Mouse (Mus musculus) spleen, postnatal 4 days (tissue): ENCODE data around the gene Creb5.

Experiments
- DNase-seq, 2 experiments: peaks; one replicate each; pipeline ENCODE4 v3.0.0; 2022; ENCODE audit warnings: low spot score in 2 of 2

Creb5 gene

DNA sequence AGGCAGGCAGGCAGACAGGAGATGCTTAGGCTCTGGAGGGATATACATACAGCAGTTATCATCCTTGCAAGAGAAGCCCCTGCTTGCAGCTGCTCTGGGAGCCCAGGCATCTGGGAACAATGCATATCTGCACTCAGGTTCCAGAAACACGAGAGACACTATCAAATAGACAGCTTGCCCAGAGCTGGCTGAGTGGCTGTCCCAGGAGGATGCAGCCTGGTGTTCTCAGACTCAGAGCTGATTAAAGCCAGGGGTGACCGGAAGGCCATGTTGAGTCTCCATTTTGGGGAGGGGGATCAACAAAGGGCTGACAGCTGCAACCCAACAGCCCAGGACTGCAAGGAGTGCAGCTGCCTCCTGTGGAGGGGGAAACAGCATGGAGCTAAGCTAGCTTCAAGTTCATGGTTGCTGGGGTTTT, 258.4 kb downstream of the Creb5 start:
- DNase-seq, result no peak

- DNase-seq, result no peak
Measured at GRCm38 (mm10) chr6:53545989-53546388, 258.9 kb downstream of the Creb5 start.

DNA sequence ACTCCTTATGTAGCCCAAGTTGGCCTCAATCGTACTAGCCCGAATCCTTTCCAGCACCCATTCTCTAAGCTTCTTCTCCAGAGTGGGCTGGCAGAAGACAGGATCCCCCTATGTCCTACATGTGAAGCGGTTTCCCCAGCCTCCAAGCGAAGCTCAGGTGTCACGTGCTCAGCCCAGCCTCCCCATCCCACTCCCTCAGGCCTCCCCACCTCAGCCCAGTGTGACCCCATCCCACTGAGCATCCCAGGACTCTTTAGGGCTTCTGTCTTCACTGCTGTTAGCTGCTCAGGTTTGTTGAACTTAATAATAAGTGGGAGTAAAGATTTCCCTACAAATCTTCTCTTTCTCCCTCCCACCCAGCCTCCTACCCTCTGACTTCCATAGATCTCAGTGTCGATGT, 261.2 kb downstream of the Creb5 start:
- no peak for DNase-seq

DNA sequence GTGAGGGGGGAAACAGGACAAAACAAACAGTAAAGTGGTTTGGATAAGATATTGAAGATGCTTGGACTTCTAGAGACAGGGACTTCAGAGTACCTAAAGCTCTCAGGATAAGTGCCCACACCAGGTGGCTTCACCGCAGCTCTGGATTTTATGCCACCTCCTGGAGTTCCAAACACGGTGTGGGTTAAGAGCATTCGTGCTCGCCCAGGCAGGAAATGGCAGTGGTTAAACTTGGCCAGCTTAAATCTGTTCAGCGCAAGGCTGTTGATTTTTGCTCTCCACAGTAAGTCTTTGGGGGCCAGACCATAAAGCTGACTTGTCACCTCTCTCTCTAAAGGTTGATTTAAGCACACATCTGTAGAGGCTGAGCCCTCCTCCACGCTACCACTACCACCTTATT, 262.3 kb downstream of the Creb5 start:
- DNase-seq, result no peak

GRCm38 (mm10) chr6:53556050-53556449, 269.0 kb downstream of the Creb5 start:
- no peak for DNase-seq

DNA sequence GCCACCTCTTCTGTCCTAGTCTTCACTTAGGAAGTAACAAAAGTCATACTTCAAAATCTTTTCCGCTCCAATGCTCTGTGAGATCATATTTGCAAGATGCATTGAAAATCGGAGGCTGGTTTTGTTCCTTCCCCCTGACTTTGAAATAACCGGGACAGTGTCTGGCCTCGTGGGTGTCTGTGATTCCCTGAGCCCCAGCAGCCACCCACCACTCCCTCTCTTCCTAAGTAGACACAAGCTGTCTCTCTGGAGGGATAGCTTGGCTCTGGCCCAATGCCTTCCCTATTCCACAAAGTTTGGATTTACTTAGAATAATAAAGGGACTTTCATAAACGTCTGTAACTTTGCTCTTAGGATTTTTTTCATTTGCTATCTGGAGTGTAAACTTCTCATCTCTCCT, 273.9 kb downstream of the Creb5 start:
- DNase-seq, result no peak

DNA sequence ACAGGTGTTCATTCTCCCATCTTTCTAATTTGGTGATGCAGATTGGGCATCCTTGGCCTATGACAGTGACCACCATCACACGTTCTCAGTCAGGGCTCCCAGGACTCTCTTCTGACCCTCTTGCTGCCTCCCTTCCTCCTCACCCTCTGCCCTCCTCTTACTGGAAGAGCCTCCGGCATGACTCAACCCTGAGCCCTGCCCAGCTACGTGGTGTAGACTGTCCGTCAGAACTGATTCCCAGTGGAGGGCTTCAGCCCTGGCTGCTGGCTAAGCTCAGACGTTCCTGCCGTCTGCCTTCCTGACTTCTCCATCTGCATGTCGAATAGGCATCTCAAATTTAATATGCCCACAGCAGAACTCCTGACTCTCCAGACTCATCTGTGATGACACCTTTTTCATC, 275.5 kb downstream of the Creb5 start:
- no peak for DNase-seq

DNA sequence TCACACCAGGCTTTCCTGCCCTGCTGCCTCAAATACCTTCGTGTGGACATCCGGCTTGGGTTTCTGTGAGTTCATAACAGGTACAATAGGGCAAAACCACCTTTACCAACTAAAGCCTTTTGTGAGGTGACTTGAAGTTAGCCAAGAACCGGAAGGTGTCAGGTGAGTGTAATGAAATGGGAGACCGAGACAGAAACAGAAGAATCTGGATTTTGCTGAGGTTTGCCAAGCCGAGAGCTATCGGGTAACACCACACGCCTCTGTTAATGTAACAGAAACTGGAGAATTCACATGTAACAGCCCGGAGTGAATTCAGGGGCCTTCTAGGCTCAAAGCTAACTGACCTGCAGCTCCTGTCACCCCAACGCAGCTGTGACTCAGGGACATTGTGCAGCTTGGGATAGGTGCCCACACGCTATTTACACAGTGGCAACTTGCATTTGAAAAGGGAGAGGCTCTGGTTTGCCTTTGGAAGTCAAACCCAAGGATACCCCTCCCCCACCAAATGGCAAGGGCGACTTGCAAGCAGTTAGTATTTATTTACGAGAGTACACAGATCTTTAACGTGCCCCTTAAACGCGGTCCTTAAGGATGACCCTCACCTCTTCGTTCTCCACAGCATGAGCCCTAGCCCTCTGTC, 276.6 kb downstream of the Creb5 start:
- no peak for DNase-seq

DNA sequence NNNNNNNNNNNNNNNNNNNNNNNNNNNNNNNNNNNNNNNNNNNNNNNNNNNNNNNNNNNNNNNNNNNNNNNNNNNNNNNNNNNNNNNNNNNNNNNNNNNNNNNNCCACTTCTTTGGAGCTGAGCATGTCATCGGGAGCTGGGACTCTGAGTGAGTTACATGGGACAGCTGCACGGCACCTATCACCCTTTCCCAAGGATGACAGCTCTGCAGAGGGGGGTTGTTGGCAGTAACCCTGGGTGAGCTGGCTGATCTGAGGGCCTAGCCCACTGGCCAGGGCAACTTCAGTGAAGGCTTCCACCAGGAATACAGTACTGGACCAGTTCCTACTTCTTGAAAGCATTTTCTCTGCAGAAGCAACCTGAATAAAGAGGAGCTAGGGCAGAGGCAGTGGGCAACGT, 282.4 kb downstream of the Creb5 start:
- DNase-seq, result no peak

DNA sequence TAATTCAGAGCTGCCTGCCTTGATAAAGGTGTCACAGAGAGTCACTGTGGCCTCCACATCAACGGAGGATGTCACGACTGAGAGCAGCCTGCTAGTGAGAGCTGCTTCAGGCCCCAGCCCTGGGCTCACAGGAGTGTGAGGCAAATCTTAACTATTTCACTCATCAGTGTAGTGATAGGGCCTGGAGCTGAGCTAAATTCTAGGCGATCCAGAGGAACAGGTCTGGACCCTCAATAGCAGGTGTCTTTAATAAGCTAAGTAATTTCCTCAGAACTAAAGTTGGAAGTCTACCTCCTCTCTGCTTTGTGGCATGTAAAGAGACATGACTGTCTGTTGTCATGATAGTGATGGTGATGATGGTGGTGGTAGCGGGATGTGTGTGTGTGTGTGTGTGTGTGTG, 283.8 kb downstream of the Creb5 start:
- no peak for DNase-seq

DNA sequence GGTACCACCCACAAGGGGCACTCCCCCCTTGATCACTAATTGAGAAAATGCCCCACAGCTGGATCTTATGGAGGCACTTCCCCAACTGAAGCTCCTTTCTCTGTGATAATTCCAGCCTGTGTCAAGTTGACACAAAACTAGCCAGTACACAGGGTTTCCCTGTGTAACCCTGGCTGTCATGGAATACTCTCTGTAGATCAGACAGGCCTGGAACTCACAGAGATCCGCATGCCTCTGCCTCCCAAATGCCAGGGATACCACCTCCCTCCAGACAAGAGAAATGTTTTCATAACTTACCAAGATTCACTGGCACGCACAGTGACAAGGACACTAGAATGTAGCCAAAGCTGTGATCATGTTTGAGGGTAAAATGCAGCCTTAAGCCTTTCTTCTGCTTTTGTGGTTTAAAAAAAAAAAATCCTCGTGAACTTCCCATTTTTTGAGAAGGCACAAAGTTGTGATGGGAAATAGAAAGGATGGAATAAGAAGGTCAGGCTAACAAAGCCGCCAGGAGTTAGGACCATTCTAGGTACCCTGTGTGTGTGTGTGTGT, 284.6 kb downstream of the Creb5 start:
- no peak for DNase-seq

GRCm38 (mm10) chr6:53572456-53572855, 285.4 kb downstream of the Creb5 start:
- no peak for DNase-seq

- peak in 1 of 2 experiments; percentile 15 for DNase-seq
Measured at GRCm38 (mm10) chr6:53572979-53573710, 286.1 kb downstream of the Creb5 start.

- DNase-seq, result no peak
Measured at GRCm38 (mm10) chr6:53573711-53574065, 286.6 kb downstream of the Creb5 start.

GRCm38 (mm10) chr6:53574097-53574496, 287.0 kb downstream of the Creb5 start:
- no peak for DNase-seq

- DNase-seq, result no peak
Measured at GRCm38 (mm10) chr6:53575191-53575590, 288.1 kb downstream of the Creb5 start.

- DNase-seq, result no peak
Measured at GRCm38 (mm10) chr6:53575836-53576235, 288.8 kb downstream of the Creb5 start.

- DNase-seq, result no peak
Measured at GRCm38 (mm10) chr6:53576841-53577240, 289.8 kb downstream of the Creb5 start.

DNA sequence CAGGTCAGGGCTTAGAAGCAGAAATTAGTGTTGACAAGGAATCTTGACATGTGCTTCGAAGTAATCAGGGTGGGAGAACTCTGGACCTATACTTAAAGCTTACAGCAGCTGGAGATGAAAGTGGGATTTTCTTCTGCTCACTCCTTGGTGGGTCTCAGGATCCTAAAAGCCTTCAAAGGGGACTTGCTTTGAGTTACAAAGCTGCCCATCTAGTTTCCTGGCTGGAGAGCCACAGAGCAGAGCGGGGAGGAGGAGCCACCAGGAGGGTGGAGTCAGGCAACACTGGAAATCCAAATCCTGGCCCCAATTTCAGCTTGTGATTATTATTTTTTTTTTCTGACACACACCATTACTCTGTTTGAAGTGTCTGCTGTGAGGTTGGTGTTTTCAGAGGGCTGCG, 290.7 kb downstream of the Creb5 start:
- no peak for DNase-seq

DNA sequence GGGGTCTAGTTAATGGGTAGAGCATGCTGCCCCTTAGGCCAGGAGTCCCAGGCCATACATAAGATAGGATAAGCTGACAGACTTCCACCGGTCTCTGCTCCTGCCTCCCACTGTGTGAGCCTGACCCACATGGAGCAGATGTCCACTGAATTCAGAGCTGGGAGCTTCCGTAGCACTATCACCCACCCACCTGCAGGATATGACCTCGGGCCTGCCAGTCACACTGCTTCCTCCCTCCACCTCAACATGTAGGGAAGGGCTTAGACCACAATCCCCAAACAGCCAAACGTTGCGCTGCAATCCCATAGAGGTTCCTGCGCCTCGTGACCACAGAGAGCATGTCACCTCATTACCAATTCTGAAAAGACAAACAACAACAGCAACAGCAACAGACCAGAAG, 293.3 kb downstream of the Creb5 start:
- DNase-seq, result no peak

- no peak for DNase-seq
Measured at GRCm38 (mm10) chr6:53583234-53583875, 296.3 kb downstream of the Creb5 start.

DNA sequence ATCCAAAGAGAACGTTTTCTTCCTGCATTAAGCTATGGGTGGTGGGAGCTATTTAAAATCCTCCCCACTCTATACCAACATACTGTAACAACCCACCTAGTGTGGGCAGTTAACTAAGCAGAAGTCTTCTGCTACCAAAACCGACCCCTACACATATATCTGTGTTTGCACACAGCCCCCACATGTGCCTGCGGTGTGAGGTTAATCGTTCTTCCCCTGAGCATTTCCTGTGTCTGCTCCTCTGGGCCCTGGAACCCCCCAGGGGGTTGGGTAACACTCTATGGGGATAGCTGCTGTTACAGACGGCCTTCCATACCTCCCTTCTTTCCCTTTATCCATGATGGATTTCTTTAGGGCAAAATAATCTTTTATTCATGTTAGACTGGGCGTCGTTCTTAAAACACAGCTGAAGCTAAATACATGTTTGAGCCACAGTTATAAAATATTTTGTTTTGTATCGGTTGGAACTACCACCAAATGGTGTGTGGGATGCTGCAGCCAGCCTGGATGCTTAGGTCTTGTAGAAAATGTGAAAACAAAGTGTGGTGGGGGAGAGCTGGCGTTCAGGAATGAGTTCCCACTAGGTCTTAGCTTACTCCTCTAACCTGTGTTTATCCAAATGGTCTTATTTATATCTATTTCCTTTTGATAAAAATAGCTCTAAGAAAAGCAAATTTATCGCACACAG, 297.8 kb downstream of the Creb5 start:
- no peak for DNase-seq
